Mouse (Mus musculus): ENCODE measurements around the gene Afap1l2. TPM values are rescaled to one million over a fixed set of nuclear protein-coding genes. Genes with fewer than 3 reads are reported as not detected.

Afap1l2 gene
- total and polyA plus RNA-seq, 2 experiments from 2014 or later, result 12.3 to 20.8 TPM

GRCm38 (mm10) chr19:56919628-56920027 lies 88.4 kb downstream of the Afap1l2 start:
- Histone ChIP-seq H3K27ac (no peak overlapping the region), H3K36me3 (ENCODE audit: insufficient read depth, low read length) (no peaks in the 10 kb centered on the region), H3K27me3 (ENCODE audit: insufficient read depth, low read length) (no peaks in the 10 kb centered on the region), H3K4me2 (ENCODE audit: low read depth, low read length) (no peak overlapping the region), H3K9me3 (ENCODE audit: low read length) (no peaks in the 10 kb centered on the region), H3K4me3 (ENCODE audit: low read length) (no peak overlapping the region), H3K4me1 (ENCODE audit: insufficient read depth, low read length) (no peaks in the 10 kb centered on the region), H3K9ac (replicated peaks; ENCODE audit: low read length) (no peak overlapping the region)
- ATAC-seq (peak; percentile 93), DNase-seq (ENCODE audit: low spot score) (peak; percentile 92)
- TF ChIP-seq CTCF (IDR thresholded peaks at IDR 0.05; ENCODE audit: low read depth), result peak; percentile 96
- WGBS, result 23% methylated on average over 7 of the region's 7 CpGs

- Histone ChIP-seq H3K36me3 (ENCODE audit: insufficient read depth, low read length) (no peaks in the 10 kb centered on the region), H3K27ac (no peak overlapping the region), H3K4me2 (ENCODE audit: low read depth, low read length) (no peak overlapping the region), H3K27me3 (ENCODE audit: insufficient read depth, low read length) (no peaks in the 10 kb centered on the region), H3K4me3 (ENCODE audit: low read length) (no peak overlapping the region), H3K9ac (replicated peaks; ENCODE audit: low read length) (no peak overlapping the region), H3K4me1 (ENCODE audit: insufficient read depth, low read length) (no peaks in the 10 kb centered on the region), H3K9me3 (ENCODE audit: low read length) (no peaks in the 10 kb centered on the region)
- WGBS, result 56% methylated on average over 6 of the region's 6 CpGs
- TF ChIP-seq CTCF (IDR thresholded peaks at IDR 0.05; ENCODE audit: low read depth), result no peak
- ATAC-seq (no peak), DNase-seq (ENCODE audit: low spot score) (no peak)
Measured at GRCm38 (mm10) chr19:56915084-56915483, 92.9 kb downstream of the Afap1l2 start.

GRCm38 (mm10) chr19:56914658-56915057 lies 93.4 kb downstream of the Afap1l2 start:
- DNase-seq (ENCODE audit: low spot score), result no peak
- H3K9me3 ChIP-seq (ENCODE audit: low read length), result no peaks in the 10 kb centered on the region
- H3K36me3 ChIP-seq (ENCODE audit: insufficient read depth, low read length), result no peaks in the 10 kb centered on the region
- no peak for ATAC-seq
- no peaks in the 10 kb centered on the region for H3K4me1 ChIP-seq (ENCODE audit: insufficient read depth, low read length)
- no peak overlapping the region for H3K4me3 ChIP-seq (ENCODE audit: low read length)
- WGBS, result 98% methylated on average over 3 of the region's 3 CpGs
- no peak overlapping the region for H3K27ac ChIP-seq
- no peak overlapping the region for H3K9ac ChIP-seq (replicated peaks; ENCODE audit: low read length)
- no peak overlapping the region for H3K4me2 ChIP-seq (ENCODE audit: low read depth, low read length)
- no peaks in the 10 kb centered on the region for H3K27me3 ChIP-seq (ENCODE audit: insufficient read depth, low read length)
- TF ChIP-seq CTCF (IDR thresholded peaks at IDR 0.05; ENCODE audit: low read depth), result no peak

- H3K9me3 ChIP-seq (ENCODE audit: low read length), result no peaks in the 10 kb centered on the region
- H3K9ac ChIP-seq (replicated peaks; ENCODE audit: low read length), result no peak overlapping the region
- H3K4me2 ChIP-seq (ENCODE audit: low read depth, low read length), result no peak overlapping the region
- H3K4me1 ChIP-seq (ENCODE audit: insufficient read depth, low read length), result no peaks in the 10 kb centered on the region
- DNase-seq (ENCODE audit: low spot score) (no peak), ATAC-seq (no peak)
- TF ChIP-seq CTCF (IDR thresholded peaks at IDR 0.05; ENCODE audit: low read depth), result no peak
- H3K36me3 ChIP-seq (ENCODE audit: insufficient read depth, low read length), result no peaks in the 10 kb centered on the region
- no peaks in the 10 kb centered on the region for H3K27me3 ChIP-seq (ENCODE audit: insufficient read depth, low read length)
- no peak overlapping the region for H3K27ac ChIP-seq
- 91% methylated on average over 4 of the region's 4 CpGs for WGBS
- no peak overlapping the region for H3K4me3 ChIP-seq (ENCODE audit: low read length)
Measured at GRCm38 (mm10) chr19:56913761-56914160, 94.3 kb downstream of the Afap1l2 start.

GRCm38 (mm10) chr19:56910561-56910960 lies 97.5 kb downstream of the Afap1l2 start:
- TF ChIP-seq CTCF (IDR thresholded peaks at IDR 0.05; ENCODE audit: low read depth), result no peak
- no peaks in the 10 kb centered on the region for H3K9me3 ChIP-seq (ENCODE audit: low read length)
- 44% methylated on average over 11 of the region's 11 CpGs for WGBS
- no peaks in the 10 kb centered on the region for H3K4me1 ChIP-seq (ENCODE audit: insufficient read depth, low read length)
- no peak overlapping the region for H3K4me2 ChIP-seq (ENCODE audit: low read depth, low read length)
- ATAC-seq (no peak), DNase-seq (ENCODE audit: low spot score) (peak; percentile 16)
- no peak overlapping the region for H3K9ac ChIP-seq (replicated peaks; ENCODE audit: low read length)
- no peak overlapping the region for H3K4me3 ChIP-seq (ENCODE audit: low read length)
- H3K27me3 ChIP-seq (ENCODE audit: insufficient read depth, low read length), result no peaks in the 10 kb centered on the region
- no peak overlapping the region for H3K27ac ChIP-seq
- H3K36me3 ChIP-seq (ENCODE audit: insufficient read depth, low read length), result no peaks in the 10 kb centered on the region

GRCm38 (mm10) chr19:56908472-56909270 lies 99.4 kb downstream of the Afap1l2 start:
- peak; percentile 92 for TF ChIP-seq CTCF (IDR thresholded peaks at IDR 0.05; ENCODE audit: low read depth)
- ATAC-seq, result peak; percentile 77

GRCm38 (mm10) chr19:56907850-56908249 lies 100.2 kb downstream of the Afap1l2 start:
- ATAC-seq (no peak), DNase-seq (ENCODE audit: low spot score) (no peak)
- no peaks in the 10 kb centered on the region for H3K36me3 ChIP-seq (ENCODE audit: insufficient read depth, low read length)
- H3K4me1 ChIP-seq (ENCODE audit: insufficient read depth, low read length), result no peaks in the 10 kb centered on the region
- no peak for TF ChIP-seq CTCF (IDR thresholded peaks at IDR 0.05; ENCODE audit: low read depth)
- no peak overlapping the region for H3K4me3 ChIP-seq (ENCODE audit: low read length)
- no peaks in the 10 kb centered on the region for H3K27me3 ChIP-seq (ENCODE audit: insufficient read depth, low read length)
- H3K27ac ChIP-seq, result no peak overlapping the region
- H3K4me2 ChIP-seq (ENCODE audit: low read depth, low read length), result no peak overlapping the region
- WGBS, result 55% methylated on average over 3 of the region's 3 CpGs
- no peaks in the 10 kb centered on the region for H3K9me3 ChIP-seq (ENCODE audit: low read length)
- no peak overlapping the region for H3K9ac ChIP-seq (replicated peaks; ENCODE audit: low read length)

More at GRCm38 (mm10) chr19:56908472-56909270, 99.4 kb downstream of the Afap1l2 start:
- no peak overlapping the region for H3K27ac ChIP-seq
- H3K9ac ChIP-seq (replicated peaks; ENCODE audit: low read length), result no peak overlapping the region
- no peaks in the 10 kb centered on the region for H3K4me1 ChIP-seq (ENCODE audit: insufficient read depth, low read length)
- H3K9me3 ChIP-seq (ENCODE audit: low read length), result no peaks in the 10 kb centered on the region
- no peak overlapping the region for H3K4me2 ChIP-seq (ENCODE audit: low read depth, low read length)
- peak; percentile 84 for DNase-seq (ENCODE audit: low spot score)
- WGBS, result 71% methylated on average over 17 of the region's 17 CpGs
- no peak overlapping the region for H3K4me3 ChIP-seq (ENCODE audit: low read length)
- no peaks in the 10 kb centered on the region for H3K27me3 ChIP-seq (ENCODE audit: insufficient read depth, low read length)
- no peaks in the 10 kb centered on the region for H3K36me3 ChIP-seq (ENCODE audit: insufficient read depth, low read length)

Data from hindbrain, postnatal 0 days (tissue).